7 mouse cellular contexts compared by ENCODE assay signal in the genomic region with DNA sequence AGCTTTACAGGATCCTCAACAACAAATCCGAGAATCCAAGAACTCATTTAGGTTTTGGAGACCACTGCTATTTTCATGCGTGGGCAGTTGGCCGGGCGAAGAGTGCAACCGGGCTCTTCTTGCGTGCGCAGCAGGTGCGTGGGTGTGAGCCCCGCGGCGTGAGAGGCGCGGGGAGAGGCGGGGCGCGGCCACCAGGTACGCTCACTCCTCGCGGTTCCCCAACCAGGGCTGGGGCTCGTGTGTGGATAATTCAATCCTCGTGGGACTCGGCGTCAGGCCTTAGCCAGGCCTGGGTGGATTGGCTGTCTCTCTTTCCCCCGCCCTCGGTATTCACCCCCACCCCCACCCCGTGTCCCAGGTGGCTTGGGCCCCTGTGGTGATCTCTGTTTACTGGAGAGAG. TPM values are rescaled to one million over a fixed set of nuclear protein-coding genes. Genes with fewer than 3 reads are reported as not detected.
A peak's percentile ranks its signal among the peaks of the same experiment; 100 is the strongest.
DNase-seq lines count a peak whose midpoint lies in the region; ATAC-seq and TF ChIP-seq lines count a peak whose summit lies in the region.

No protein-coding gene starts in this region.

- H3K27ac ChIP-seq in hindbrain, postnatal 0 days = no peak overlapping the region
- no peak overlapping the region for H3K27ac ChIP-seq in midbrain, embryonic 14.5 days (replicated peaks; ENCODE audit: low read depth, low read length)

- ATAC-seq in hindbrain, postnatal 0 days = peak; percentile 46
- peak; percentile 24; the same call in 1 of the 2 replicates for ATAC-seq in midbrain, embryonic 14.5 days (ENCODE audit: low FRiP score, low TSS enrichment)

- WGBS in lung, adult 2 months = 12% methylated on average over 26 of the region's 26 CpGs
- WGBS in hindbrain, postnatal 0 days = 7% methylated on average over 26 of the region's 26 CpGs
- 4% methylated on average over 26 of the region's 26 CpGs for WGBS in midbrain, embryonic 14.5 days

- no peak for TF ChIP-seq CTCF in lung, adult 2 months (IDR thresholded peaks at IDR 0.05; ENCODE audit: insufficient read depth, low read length)
- TF ChIP-seq CTCF in hindbrain, postnatal 0 days (IDR thresholded peaks at IDR 0.05; ENCODE audit: low read depth) = no peak

- H3K4me3 ChIP-seq in lung, adult 2 months (replicated peaks; ENCODE audit: extremely low read depth, low read depth, low read length) = peak overlapping the region; percentile 31
- peak overlapping the region; percentile 44 for H3K4me3 ChIP-seq in hindbrain, postnatal 0 days (ENCODE audit: low read length)
- peak overlapping the region; percentile 36 for H3K4me3 ChIP-seq in midbrain, embryonic 14.5 days (replicated peaks; ENCODE audit: low read depth, low read length)

- H3K27me3 ChIP-seq in hindbrain, postnatal 0 days (ENCODE audit: insufficient read depth, low read length) = no peaks in the 10 kb centered on the region
- peaks cover 49% of the 10 kb centered on the region for H3K27me3 ChIP-seq in midbrain, embryonic 14.5 days (ENCODE audit: control insufficient read depth, insufficient read depth, low read length)

- peak overlapping the region; percentile 54 for H3K9ac ChIP-seq in hindbrain, postnatal 0 days (replicated peaks; ENCODE audit: low read length)
- peak overlapping the region; percentile 46 for H3K9ac ChIP-seq in midbrain, embryonic 14.5 days (replicated peaks; ENCODE audit: low read length)

- H3K4me2 ChIP-seq in hindbrain, postnatal 0 days (ENCODE audit: low read depth, low read length) = peak overlapping the region; percentile 77
- H3K4me2 ChIP-seq in midbrain, embryonic 14.5 days (ENCODE audit: low read length) = peak overlapping the region; percentile 62

- H3K36me3 ChIP-seq in hindbrain, postnatal 0 days (ENCODE audit: insufficient read depth, low read length) = peaks cover 3% of the 10 kb centered on the region; the same call in 1 of the 2 replicates
- peaks cover 15% of the 10 kb centered on the region; the same call in 1 of the 2 replicates for H3K36me3 ChIP-seq in midbrain, embryonic 14.5 days (ENCODE audit: control insufficient read depth, insufficient read depth, low read length)

- peaks cover 6% of the 10 kb centered on the region; the same call in 1 of the 2 replicates for H3K4me1 ChIP-seq in lung, adult 2 months (ENCODE audit: control insufficient read depth, insufficient read depth, low read length)
- 0 out of 2 replicates have a peak, but pooled peaks cover 12% of the 10 kb centered on the region for H3K4me1 ChIP-seq in hindbrain, postnatal 0 days (ENCODE audit: insufficient read depth, low read length)
- peaks cover 24% of the 10 kb centered on the region for H3K4me1 ChIP-seq in midbrain, embryonic 14.5 days (ENCODE audit: control insufficient read depth, insufficient read depth, low read length)

- no peak for DNase-seq in lung, adult 2 months
- DNase-seq in lung, postnatal 4 days = no peak
- DNase-seq in cerebellum, postnatal 36 days = peak; percentile 80 to 86
- DNase-seq in hindbrain, postnatal 0 days (ENCODE audit: low spot score) = peak; percentile 53
- DNase-seq in midbrain, embryonic 14.5 days = peak; percentile 55
- DNase-seq in adrenal gland, postnatal 4 days (ENCODE audit: low spot score in 2 of 2) = no peak
- no peak for DNase-seq in testis, postnatal 10 days (ENCODE audit: low spot score)

- 0 out of 2 replicates have a peak, but pooled peaks have one; percentile 17 for TF ChIP-seq POLR2A in lung, adult 2 months (IDR thresholded peaks at IDR 0.05; ENCODE audit: borderline replicate concordance, extremely low read depth, low read depth, low read length)

- H3K9me3 ChIP-seq in hindbrain, postnatal 0 days (ENCODE audit: low read length) = no peaks in the 10 kb centered on the region
- H3K9me3 ChIP-seq in midbrain, embryonic 14.5 days (ENCODE audit: control insufficient read depth, low read length) = no peaks in the 10 kb centered on the region

RNA-seq across cellular contexts. Expression of a gene that starts 1.2 kb away (rescaled TPM):
- 211 and 239 TPM in 2 replicates for polyA plus RNA-seq in lung, adult 2 months (2012; rRNA removed)
- total RNA-seq in hindbrain, postnatal 0 days (2014; rRNA removed) = 13.4 and 23.7 TPM in 2 replicates
- 12.9 and 14.3 TPM in 2 replicates for polyA plus RNA-seq in hindbrain, postnatal 0 days (2015; fragmentation: Nextera tagmentation; extraction: Ambion mirVana)
- 1.5 and 3.2 TPM in 2 replicates for polyA plus RNA-seq in midbrain, embryonic 14.5 days (2014; fragmentation: Nextera tagmentation; extraction: Ambion mirVana)
- 1 to 10 TPM in 1 of 2 experiments, under 1 TPM in 1; 0.71 to 2.9 TPM for total RNA-seq in adrenal gland, postnatal 4 days (2021)

RNA-seq across cellular contexts. Expression of a gene that starts 7.1 kb away (rescaled TPM):
- 9.2 and 11.3 TPM in 2 replicates for polyA plus RNA-seq in lung, adult 2 months (2012; rRNA removed)
- 15.3 and 17.2 TPM in 2 replicates for total RNA-seq in hindbrain, postnatal 0 days (2014; rRNA removed)
- 9.4 and 10.8 TPM in 2 replicates for polyA plus RNA-seq in hindbrain, postnatal 0 days (2015; fragmentation: Nextera tagmentation; extraction: Ambion mirVana)
- 10.0 and 10.7 TPM in 2 replicates for polyA plus RNA-seq in midbrain, embryonic 14.5 days (2014; fragmentation: Nextera tagmentation; extraction: Ambion mirVana)
- total RNA-seq in adrenal gland, postnatal 4 days (2021) = 10 to 100 TPM in 1 of 2 experiments, 1 to 10 TPM in 1; 6.2 to 10.9 TPM

RNA-seq across cellular contexts. Expression of a gene that starts 15.9 kb away (rescaled TPM):
- 21.9 and 25.6 TPM in 2 replicates for polyA plus RNA-seq in lung, adult 2 months (2012; rRNA removed)
- total RNA-seq in hindbrain, postnatal 0 days (2014; rRNA removed) = 4.9 and 5.0 TPM in 2 replicates
- polyA plus RNA-seq in hindbrain, postnatal 0 days (2015; fragmentation: Nextera tagmentation; extraction: Ambion mirVana) = 2.4 and 2.7 TPM in 2 replicates
- polyA plus RNA-seq in midbrain, embryonic 14.5 days (2014; fragmentation: Nextera tagmentation; extraction: Ambion mirVana) = 2.5 and 4.4 TPM in 2 replicates
- total RNA-seq in adrenal gland, postnatal 4 days (2021) = 10 to 100 TPM; 23.8 to 33.4 TPM

RNA-seq across cellular contexts. Expression of a gene that starts 24.0 kb away (rescaled TPM):
- 79.0 and 80.9 TPM in 2 replicates for polyA plus RNA-seq in lung, adult 2 months (2012; rRNA removed)
- 61.6 and 96.0 TPM in 2 replicates for total RNA-seq in hindbrain, postnatal 0 days (2014; rRNA removed)
- polyA plus RNA-seq in hindbrain, postnatal 0 days (2015; fragmentation: Nextera tagmentation; extraction: Ambion mirVana) = 172 and 185 TPM in 2 replicates
- polyA plus RNA-seq in midbrain, embryonic 14.5 days (2014; fragmentation: Nextera tagmentation; extraction: Ambion mirVana) = 171 and 205 TPM in 2 replicates
- 10 to 100 TPM; 70.1 to 72.5 TPM for total RNA-seq in adrenal gland, postnatal 4 days (2021)

RNA-seq across cellular contexts. Expression of a gene that starts 25.9 kb away (rescaled TPM):
- 6.6 and 7.2 TPM in 2 replicates for polyA plus RNA-seq in lung, adult 2 months (2012; rRNA removed)
- total RNA-seq in hindbrain, postnatal 0 days (2014; rRNA removed) = 1.9 and 2.8 TPM in 2 replicates
- polyA plus RNA-seq in hindbrain, postnatal 0 days (2015; fragmentation: Nextera tagmentation; extraction: Ambion mirVana) = 14.2 and 15.2 TPM in 2 replicates
- polyA plus RNA-seq in midbrain, embryonic 14.5 days (2014; fragmentation: Nextera tagmentation; extraction: Ambion mirVana) = 13.4 and 16.3 TPM in 2 replicates
- total RNA-seq in adrenal gland, postnatal 4 days (2021) = 1 to 10 TPM; 4.5 to 8.1 TPM

Comparison
In these comparisons a context has a peak if more than half of its experiments do, and no peak if none do; other contexts are left out.
1. DNase-seq: peak in cerebellum, postnatal 36 days (2 of 2), hindbrain, postnatal 0 days (single experiment) and midbrain, embryonic 14.5 days (single experiment); none in lung, adult 2 months (single experiment), lung, postnatal 4 days (0 of 2), adrenal gland, postnatal 4 days (0 of 2) and testis, postnatal 10 days (single experiment).
2. RNA of a gene that starts 1.2 kb away (polyA plus RNA-seq): 211 to 239 TPM in lung, adult 2 months; 12.9 to 14.3 TPM in hindbrain, postnatal 0 days and 1.5 to 3.2 TPM in midbrain, embryonic 14.5 days; every median in the first group is over 10 times any median in the second.
3. Peak in every context shown above with its lines, with median percentiles within 50 percentile points of each other: H3K4me3 ChIP-seq.